Mouse (Mus musculus): ENCODE data around the gene Zfp385b. TPM values are rescaled to one million over a fixed set of nuclear protein-coding genes. Genes with fewer than 3 reads are reported as not detected.

The Zfp385b gene
- total RNA-seq, 1 experiment from 2014 or later, result 1.9 TPM

DNA sequence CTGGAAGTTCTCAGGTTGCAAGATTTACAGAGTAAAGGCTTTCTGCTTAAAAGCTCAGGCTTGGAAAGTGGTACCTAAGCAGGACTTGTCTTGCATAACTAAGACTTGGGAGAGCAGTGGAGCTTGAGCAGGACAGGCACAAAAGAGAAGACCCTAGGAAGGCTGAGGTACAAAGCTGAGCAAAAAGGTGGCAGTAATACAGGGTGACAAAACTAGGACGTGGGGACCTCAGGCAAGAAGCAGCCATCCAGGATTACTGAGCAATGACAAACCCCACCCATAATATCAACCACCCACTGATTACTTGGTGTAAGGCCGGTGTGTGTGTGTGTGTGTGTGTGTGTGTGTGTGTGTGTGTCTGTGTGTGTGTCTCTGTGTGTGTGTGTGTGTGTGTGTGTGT, 114.0 kb downstream of the Zfp385b start:
- DNase-seq, result no peak

DNA sequence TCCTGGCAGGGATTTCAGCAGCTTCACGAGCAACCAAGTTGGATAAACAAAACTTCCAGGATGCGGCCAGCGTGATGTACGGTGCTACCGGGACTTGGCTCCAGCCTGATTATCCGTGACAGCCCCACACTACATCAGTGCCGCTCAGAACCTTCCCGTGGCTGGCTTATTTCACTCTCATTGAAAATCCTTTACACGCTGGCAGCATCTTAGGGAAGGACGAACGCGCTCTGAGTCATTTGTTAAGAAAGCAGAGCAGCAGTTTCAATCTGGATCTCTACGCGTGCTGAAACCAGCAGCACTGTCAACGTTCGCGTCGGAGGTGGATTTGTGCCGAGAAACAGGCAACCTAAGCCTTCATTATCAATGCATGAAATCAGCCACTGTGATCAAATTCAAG, 116.4 kb downstream of the Zfp385b start:
- DNase-seq, result peak; percentile 10

DNA sequence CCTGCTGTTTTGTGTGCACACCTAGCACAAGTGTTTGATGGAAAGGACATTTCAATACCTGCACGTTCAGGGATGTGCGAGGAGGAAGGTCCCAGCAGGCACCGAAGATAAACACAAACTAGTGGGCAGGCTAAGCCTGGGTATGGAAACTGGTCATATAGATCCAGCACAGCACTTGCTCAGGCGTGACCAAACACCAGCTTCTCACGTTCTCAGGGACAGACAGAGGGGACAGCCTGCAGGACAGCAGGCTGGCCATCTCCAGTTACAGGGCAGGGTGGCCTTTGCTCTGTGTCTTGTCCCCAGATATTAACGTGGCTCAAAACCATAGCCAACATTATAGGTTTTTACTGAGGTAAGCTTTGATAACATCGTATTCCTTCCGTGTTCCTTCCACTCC, 128.3 kb downstream of the Zfp385b start:
- DNase-seq, result no peak

DNA sequence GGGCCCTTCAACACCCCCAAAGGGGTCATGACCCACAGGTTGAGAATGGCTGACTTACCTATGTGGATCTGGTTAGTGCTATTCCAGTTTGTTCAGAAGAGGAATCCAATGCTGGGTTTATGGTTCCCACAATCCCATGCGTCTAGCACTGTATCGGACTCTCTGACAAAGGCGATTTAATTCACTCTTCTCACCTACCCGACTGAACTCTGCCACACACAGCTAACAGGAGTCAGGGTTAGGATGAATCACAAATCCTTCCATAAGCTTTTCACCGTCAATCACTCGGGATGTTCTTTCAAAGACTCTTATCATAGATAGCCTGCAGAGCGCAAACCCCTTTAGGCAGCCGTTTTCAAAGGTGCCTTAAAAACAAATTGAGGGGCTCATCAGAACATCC, 129.1 kb downstream of the Zfp385b start:
- no peak for DNase-seq

DNA sequence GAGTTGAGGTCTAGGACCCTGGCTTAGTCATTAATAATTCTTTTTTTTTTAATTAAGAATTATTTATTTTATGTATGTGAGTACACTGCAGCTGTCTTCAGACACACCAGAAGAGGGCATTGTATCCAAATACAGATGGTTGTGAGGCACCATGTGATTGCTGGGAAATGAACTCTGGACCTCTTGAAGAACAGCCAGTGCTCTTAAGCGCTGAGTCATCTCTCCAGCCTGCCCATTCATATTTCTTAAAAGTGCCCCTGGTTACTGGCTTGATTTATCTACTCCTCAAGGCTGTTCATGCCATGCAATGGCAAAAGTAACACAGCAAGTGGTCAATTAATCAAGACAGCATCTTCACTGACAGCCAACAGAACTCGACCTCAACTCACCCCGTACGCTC, 130.8 kb downstream of the Zfp385b start:
- DNase-seq, result peak; percentile 12

DNA sequence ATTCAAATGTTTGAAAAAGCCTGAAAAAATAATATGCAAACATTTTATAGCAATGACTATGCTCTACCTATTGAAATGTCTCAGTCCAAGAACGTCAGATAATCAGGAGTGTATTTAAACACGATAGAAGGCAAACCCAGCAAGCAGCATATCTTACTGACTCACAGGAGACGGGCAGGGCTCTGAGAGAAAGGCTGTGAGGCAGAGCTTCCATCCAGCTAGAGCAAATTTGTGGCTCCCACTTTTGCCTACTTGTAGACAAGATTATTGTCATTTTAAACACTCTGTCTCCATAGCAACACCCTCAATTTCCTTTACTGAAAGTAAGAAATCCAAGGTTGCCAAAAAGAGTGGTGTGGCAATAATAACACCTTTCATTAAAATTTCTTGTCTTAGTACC, 135.4 kb downstream of the Zfp385b start:
- DNase-seq, result no peak

DNA sequence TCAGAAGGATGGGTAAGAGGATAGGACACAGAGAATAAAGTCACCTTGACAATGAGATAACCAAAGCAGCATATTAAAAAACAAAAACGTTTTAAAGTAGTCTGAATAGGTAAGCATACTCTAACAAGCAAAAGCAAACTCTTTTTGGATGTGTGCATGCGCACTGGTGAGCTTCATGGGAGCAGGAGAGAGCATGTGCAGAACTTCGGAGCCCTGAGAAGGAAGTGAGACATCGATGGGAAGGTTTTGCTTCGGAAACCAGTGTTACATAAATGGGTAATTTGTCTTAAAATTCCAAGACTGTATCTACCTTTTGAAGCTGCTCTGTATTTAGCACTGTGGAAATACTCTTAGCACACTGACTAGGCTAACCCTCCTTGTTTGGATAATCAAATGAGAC, 137.2 kb downstream of the Zfp385b start:
- DNase-seq, result no peak

DNA sequence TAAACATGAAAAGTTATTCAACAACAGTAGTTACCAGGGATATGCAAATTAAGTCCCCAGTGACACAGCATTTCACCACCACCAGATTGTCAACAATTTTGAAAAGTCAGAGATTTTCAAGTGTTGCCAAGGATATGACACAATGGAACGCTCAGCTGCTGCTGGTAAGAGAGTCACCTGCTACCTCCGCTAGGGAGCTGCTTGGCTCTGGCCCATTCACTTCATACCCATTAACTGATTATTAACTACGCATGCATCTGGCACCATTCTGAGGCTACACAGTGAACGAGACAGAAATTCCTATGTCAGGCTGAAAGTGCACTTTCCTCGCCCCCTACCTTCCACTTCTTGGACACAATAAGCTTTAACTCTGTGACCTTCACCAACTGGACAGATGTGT, 137.7 kb downstream of the Zfp385b start:
- DNase-seq, result peak; percentile 32

DNA sequence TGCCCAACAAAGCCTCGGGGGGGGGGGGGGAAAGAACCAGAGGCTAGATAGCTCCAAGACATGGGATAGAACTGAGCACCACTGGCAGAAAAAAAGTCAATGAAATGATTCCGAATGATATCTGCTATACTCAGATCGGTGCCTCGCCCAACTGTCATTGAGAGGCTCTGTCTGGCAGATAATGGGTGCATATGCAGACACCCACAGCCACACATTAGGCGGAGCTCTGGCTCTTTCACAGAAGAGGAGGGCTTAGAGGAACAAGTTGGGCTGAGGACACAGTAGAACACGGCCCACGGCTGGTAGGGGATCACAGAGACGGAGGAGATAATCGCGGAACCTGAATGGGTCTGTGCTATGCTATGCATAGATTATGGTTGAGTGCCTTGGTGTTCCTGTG, 145.7 kb downstream of the Zfp385b start:
- DNase-seq, result no peak

DNA sequence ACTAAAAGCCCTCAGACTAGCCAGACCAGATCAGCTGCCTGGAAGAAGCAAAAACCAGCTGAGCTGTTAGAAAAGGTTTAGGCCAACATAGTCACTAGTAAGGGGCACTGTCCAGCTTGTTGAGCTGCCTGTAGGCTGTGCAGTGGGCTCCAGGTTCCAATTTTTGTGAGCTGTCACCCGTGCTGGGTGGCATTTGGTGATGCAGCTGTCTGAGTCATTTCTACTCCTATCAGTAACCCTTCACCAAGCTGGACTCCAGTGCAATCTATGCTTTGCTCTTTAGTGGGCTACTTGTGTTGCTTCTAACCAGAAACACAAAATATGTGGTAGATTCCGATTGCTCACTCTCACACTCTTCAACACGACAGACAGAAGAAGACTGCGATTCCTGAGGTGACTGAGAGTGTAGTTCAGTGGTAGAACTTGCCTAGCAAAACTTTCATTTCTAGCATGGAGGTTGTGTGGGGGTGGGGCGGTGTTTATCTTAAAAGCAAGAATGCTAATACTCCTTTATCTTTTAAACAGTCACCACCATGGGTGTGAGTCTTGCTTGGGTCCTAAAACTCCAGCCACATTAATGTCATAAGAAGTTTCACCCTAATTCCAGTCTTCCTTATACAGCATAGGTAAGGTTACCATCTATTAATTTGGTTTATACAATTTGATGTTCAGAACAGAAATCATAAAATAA, 147.1 kb downstream of the Zfp385b start:
- DNase-seq, result no peak

DNA sequence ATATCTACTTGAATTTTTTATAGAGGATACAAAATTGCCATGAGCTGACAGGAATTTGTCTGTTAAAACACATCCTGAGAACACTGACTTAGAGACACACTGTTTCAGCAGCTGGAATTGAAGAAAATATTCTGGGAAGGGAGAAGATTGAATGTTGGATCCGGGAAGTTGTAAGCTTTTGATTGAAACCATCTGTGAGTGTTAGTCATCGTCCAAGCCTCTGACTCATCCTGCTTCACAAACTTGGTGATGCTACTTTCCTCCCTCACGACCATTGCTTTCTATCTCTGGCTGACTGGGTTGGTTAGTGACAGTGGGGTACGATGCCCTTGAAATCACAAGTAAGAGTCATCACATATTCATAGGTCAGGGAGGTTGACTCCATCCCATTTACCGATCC, 157.3 kb downstream of the Zfp385b start:
- no peak for DNase-seq

DNA sequence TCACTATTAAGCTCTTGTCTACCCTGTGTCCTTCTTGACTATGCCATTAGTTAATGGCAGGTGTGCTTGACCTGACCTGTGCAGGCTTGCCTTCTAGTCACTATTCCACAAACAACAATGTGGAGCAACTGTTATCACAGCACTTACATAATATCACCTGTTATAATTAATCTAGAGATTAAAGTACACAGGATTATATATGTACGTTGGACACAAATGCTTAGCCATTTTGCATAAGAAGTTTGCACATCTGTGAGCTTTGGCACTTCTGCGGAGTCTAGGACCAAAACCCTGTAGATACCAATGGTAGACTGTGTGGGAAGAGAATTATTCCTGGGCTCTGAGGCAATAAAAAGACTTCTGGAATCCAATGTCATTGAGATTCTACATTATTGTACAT, 165.8 kb downstream of the Zfp385b start:
- DNase-seq, result no peak

DNA sequence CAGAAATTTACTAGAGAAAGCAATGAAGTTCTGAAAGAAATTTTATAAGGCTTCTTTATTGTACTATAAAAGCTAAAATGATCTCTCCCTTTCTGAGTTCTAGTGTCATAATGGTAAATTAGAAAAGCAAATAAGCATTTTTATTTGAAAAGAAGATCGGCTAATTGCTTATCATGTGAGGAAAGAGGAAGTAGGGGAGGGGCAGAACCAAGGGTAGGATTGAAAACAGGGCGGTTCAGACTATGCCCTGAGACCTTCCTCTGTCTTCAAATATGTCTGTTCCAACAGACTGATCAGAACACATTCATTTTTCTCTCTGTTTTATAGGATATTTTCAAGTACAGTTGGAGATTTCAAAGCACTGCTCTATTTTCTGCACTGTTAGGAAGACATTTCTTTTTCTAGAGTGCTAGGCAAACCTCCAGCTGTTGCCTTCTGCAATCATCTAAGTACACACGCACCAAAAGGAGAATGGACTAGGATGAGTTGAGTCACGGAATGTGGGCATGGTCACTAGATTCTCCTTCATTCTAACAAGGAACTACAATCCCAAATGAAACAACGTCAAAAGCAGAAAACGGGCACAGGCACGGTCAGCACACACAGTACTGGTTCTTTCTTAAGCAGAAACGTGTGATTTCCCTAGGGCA, 177.8 kb downstream of the Zfp385b start:
- no peak for DNase-seq

DNA sequence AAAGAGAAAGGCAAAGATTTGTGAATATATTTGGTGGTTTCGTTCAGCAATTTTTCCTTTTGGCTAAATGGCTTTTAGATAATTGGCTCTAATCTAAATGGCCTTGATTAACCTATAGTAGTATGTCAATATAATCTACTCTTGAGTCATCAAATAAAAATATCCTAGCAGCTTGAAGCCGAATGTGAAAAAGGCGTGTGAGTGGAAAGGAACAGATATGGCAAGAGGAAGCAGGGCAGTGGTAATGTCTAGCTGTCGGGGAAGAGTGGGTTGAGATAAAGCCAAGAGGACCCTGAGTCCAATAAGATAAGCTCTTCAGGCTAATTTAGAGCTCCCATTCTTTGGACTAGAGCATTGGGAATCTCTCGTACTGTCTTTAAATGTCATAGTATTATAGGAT, 179.4 kb downstream of the Zfp385b start:
- no peak for DNase-seq

DNA sequence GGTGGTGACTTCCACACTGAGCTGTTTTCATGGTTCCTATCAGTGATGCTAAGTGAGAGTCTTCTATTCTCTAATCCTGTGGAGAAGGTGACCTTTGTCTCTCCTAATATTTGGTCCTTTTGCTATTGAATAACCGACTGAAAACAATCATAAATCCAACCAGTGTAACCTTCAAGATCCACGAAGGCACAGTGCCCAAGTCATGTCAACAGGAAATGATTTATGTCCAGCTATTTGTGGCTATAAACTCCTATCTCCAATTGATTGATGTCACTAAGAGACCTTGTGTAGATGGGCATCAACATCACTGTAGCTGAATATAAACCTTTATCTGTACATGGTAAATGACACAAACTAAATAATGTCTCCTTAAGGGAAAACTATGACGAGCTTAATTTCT, 187.8 kb downstream of the Zfp385b start:
- peak; percentile 68 for DNase-seq

DNA sequence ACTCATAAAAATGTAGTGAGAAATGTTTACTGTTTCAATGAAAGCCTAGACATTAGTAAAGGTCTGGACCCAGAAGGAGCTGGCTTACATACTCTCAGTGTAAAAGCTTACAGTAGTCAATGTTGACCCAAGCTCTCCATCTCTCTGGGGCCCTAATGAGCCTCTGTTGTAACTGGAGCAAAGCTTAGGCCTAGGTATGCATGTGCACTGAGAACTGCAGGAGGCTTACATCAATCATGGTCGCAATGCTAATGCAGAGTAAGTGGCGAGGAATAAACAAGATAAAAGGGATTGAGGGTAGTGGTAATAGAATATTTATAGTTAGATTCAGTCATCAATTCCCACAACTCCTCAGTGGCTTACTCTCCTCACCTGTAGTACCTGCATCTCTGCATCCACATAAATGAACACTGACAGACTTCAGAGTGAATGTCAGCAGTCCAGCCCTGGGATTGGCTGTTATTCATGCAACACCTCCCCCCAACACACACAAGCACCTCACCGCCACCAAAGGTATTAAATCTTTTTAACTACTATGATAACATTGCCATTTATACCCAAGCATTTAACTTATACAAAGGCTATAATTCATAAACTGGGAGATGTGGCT, 191.7 kb downstream of the Zfp385b start:
- no peak for DNase-seq

DNA sequence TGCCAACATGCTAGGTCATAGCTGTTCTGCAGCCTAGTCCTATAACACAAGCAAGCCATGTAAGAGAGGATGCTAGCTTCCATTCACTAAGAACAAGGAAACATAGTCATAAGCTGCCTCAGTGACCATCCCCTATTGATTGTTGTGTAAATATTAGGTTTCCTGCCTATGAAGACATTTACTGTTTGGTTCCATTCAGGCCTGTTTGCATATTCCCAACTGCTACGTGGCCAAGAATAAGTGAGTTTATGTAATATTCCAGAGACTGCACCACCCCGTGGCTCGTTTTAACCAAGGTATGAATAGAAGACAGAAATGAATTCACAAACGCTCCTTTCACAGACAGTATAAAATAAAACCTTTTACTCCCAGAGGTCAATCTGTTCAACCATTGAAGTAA, 200.8 kb downstream of the Zfp385b start:
- DNase-seq, result no peak

DNA sequence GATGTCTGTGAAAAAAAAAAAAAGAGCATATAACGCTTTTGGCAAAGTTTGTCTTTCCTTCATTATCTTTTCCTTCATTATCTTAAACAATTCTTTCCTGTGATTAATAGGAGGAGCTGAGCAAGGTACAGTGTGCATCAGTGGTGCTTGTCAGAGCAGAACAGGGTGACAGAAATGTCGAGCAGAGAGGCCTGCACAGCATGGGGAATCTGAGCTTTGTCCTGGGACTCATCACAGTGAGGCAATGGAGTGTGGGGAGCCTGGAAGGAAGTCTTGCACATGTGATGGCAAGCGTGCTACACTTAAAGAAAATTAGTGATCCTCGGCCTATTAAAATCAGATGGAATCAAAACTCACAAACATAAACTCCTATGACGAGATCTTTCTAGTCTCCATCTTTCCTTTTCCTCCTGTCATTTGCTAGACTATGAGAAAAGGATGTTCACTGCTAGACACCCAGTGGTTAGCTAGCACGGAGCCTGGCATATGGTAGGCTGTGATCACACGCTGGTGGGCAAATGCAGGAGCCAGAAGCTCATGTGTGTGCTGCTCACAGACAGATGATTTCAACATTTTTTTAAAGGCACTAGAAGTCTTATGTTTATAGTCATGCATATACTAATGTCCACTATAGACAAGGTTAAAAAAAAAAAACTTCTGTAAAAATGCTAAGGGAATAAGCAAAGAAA, 209.0 kb downstream of the Zfp385b start:
- DNase-seq, result no peak

DNA sequence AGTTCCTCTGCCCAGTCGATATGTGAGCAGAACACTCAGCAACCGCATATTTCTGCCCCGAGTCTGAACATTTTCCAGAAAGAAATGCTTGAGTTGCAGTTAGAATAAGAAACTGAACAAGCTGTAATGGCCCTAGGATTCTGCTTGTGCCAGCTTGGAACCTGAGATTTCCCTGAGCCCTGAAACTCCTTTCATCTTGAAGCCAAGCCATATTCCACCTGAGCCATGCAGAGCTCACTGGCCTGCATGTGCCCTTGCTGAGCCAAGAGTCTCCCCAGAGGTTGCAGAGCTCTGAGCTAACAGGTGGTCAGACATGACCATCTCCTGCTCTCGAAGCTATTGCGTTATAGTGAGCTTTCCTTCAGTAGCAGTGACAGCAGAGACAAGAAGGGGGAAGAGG, 210.0 kb downstream of the Zfp385b start:
- no peak for DNase-seq

DNA sequence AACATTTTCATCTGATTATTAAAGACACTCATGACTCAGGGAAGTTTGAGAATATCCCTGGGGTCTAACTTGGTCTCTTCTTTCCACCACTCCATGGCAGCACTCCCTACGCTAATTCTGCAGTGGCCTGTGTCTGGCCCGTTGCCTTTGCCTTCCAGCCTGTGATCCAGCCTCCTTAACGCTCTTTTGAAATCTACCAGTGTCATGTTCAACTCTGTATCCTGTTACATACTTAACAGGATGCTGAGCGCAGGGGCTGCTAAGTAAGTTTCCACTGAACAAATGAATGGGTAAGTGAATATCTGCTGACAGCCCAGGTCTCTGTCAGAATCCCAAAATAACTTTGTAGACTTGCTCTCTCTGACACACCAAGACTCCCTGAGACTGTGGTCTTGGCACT, 210.8 kb downstream of the Zfp385b start:
- no peak for DNase-seq

DNA sequence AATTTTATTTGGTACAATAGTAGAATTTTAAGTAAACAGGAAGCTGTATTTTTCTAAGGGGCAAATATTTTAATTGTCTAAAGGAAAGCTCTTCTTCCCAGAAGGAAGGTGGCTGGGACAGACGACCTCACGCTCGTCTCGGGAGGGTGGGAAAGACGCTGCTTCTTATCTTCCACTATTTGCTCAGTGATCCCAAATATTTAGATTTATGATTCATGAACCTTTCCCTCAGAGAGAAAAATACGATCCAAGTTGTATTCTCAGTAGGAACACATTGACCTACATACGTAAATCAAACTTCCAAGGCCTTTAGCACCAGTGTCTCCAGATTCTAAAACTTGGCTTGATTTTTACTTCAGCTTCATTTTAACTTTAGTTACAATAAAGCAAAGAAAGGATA, 226.0 kb downstream of the Zfp385b start:
- no peak for DNase-seq

DNA sequence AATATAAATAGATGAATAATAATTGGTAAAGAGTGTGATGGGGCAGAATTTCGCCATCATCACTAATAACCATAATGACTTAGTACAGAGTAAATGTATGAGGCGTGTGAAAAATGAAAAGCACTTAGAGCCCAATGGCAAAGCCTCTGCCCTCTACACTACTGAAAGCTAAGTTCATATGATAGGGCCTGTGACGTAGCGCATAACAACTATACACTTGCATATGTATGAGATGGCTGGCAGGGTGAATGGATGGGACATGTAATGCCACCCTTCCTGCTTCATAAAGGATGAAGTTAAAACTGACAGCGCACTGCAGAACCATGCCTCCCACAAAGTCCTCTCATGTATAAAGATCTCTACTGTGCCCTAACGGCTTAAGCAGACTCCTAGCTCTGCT, 226.9 kb downstream of the Zfp385b start:
- DNase-seq, result no peak

DNA sequence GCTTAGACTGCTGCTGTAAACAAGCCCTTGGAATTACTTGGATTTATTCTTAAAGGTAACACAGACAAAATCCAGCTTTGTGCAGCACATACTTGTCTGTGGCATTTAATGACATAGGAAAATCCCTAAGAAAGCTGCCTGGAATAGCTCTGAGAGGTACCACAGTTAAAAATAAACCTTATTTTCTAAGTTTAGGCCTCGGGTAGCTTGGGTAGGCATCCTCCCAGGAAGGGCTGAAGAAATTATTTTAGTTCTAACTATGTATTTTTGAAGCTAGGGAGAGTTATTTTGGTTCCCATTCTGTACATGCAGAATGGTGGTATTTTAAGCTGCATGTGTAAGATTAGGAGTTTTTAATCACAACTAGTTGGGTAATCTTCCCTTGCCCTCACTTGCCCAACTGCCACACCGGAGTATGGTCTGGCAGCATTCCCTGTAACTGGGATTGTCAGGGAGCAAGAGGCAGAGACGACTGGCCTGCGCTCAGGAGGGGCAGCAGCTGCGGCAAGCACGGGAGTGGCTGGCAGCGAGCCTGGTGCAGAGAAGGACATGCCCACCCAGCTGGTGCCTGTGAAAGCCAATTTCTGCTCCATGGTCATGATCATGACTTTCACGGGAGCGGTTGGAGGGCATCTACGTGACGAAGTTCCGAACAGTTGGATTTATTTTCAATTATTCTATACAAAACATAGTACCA, 230.1 kb downstream of the Zfp385b start:
- DNase-seq, result peak; percentile 4
